9 mouse cellular contexts compared by ENCODE assay signal in the genomic region with DNA sequence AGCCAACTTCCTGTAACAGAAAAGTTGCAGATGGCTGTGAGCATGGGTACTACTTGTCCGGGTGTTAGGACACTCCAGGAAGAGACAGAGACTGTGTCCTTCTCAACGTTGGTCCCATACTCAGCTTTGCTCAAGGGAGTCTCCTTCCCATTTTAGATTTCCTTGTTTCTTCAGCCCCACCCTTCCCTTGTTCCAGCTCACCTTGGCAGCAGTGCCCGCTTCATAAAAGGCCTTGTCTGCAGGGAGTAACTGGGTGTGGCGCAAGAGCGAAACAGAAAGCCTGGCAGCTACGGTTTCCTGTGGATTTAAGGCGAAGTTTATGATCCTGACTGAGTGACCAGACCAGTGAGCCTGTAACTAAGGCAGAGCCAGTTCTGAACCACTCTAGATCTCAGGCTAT. TPM values are rescaled to one million over a fixed set of nuclear protein-coding genes. Genes with fewer than 3 reads are reported as not detected.
A peak's percentile ranks its signal among the peaks of the same experiment; 100 is the strongest.
DNase-seq lines count a peak whose midpoint lies in the region; ATAC-seq lines count a peak whose summit lies in the region.
"Had no signal": no experiment of that assay in that cellular context is flagged by ENCODE, and none has a peak within 500 bp of the region (broad histone marks: within the 10 kb centered on the region; RNA-seq: fewer than 3 reads in every experiment).

No protein-coding gene starts in this region.

- H3K27ac ChIP-seq in heart, embryonic 13.5 days (replicated peaks), result peak overlapping the region; percentile 56
- no peak overlapping the region for H3K27ac ChIP-seq in limb, embryonic 10.5 days

- peaks cover 92% of the 10 kb centered on the region for H3K36me3 ChIP-seq in heart, embryonic 13.5 days
- peaks cover 89% of the 10 kb centered on the region for H3K36me3 ChIP-seq in limb, embryonic 10.5 days

- H3K4me3 ChIP-seq in heart, embryonic 13.5 days, result no peak overlapping the region
- H3K4me3 ChIP-seq in limb, embryonic 10.5 days, result no peak overlapping the region
- H3K4me3 ChIP-seq: megakaryocyte, embryonic 14.5 days had no signal

- no peaks in the 10 kb centered on the region for H3K9me3 ChIP-seq in heart, embryonic 13.5 days
- no peaks in the 10 kb centered on the region for H3K9me3 ChIP-seq in limb, embryonic 10.5 days (replicated peaks)
- H3K9me3 ChIP-seq: megakaryocyte, embryonic 14.5 days had no signal

- ATAC-seq in heart, embryonic 13.5 days (ENCODE audit: extremely low read depth, insufficient number of reproducible peaks, low FRiP score, low TSS enrichment), result no peak

- peaks cover 42% of the 10 kb centered on the region for H3K4me1 ChIP-seq in heart, embryonic 13.5 days
- peaks cover 38% of the 10 kb centered on the region for H3K4me1 ChIP-seq in limb, embryonic 10.5 days

- H3K4me2 ChIP-seq in heart, embryonic 13.5 days, result no peak overlapping the region

- DNase-seq in urinary bladder, postnatal 25 days (ENCODE audit: low spot score), result peak; percentile 36
- DNase-seq in urinary bladder, adult 2 months (ENCODE audit: low spot score), result no peak
- peak; percentile 26 for DNase-seq in limb, embryonic 10.5 days (ENCODE audit: low spot score)
- DNase-seq in cerebellum, adult 9-10 months, result no peak
- DNase-seq in frontal cortex, postnatal 25 days (ENCODE audit: low spot score in 2 of 2), result no peak
- no peak for DNase-seq in embryo, embryonic 9.5 days (ENCODE audit: extremely low spot score)
- DNase-seq in cerebellum, postnatal 36 days, result no peak

- WGBS in heart, embryonic 13.5 days, result 69% methylated on average over 7 of the region's 7 CpGs
- 91% methylated on average over 7 of the region's 7 CpGs for WGBS in limb, embryonic 10.5 days

- peak overlapping the region; percentile 21; the same call in 1 of the 2 replicates for H3K9ac ChIP-seq in heart, embryonic 13.5 days

- no peaks in the 10 kb centered on the region for H3K27me3 ChIP-seq in heart, embryonic 13.5 days (replicated peaks)
- H3K27me3 ChIP-seq in limb, embryonic 10.5 days (ENCODE audit: low read depth, poor library complexity, severe bottlenecking), result no peaks in the 10 kb centered on the region
- H3K27me3 ChIP-seq: megakaryocyte, embryonic 14.5 days had no signal

RNA-seq across cellular contexts. Expression of a gene that starts 3.0 kb away (rescaled TPM):
- polyA plus RNA-seq in urinary bladder, adult 2 months (2012; rRNA removed), result 40.9 and 56.9 TPM in 2 replicates
- 6.0 and 7.4 TPM in 2 replicates for polyA plus RNA-seq in heart, embryonic 13.5 days (2015; fragmentation: Nextera tagmentation; extraction: Ambion mirVana)
- 18.3 and 26.7 TPM in 2 replicates for polyA plus RNA-seq in limb, embryonic 10.5 days (2016; fragmentation: Nextera tagmentation; extraction: Ambion mirVana)

RNA-seq across cellular contexts. Expression of a gene that starts 13.4 kb away (rescaled TPM):
- polyA plus RNA-seq in urinary bladder, adult 2 months (2012; rRNA removed), result 0.28 and 0.37 TPM in 2 replicates
- 0.68 TPM in 1 of 2 replicates, not detected in the other for polyA plus RNA-seq in heart, embryonic 13.5 days (2015; fragmentation: Nextera tagmentation; extraction: Ambion mirVana)
- 0.40 and 0.48 TPM in 2 replicates for polyA plus RNA-seq in limb, embryonic 10.5 days (2016; fragmentation: Nextera tagmentation; extraction: Ambion mirVana)

RNA-seq across cellular contexts. Expression of a gene that starts 13.8 kb away (rescaled TPM):
- polyA plus RNA-seq in urinary bladder, adult 2 months (2012; rRNA removed), result 114 and 127 TPM in 2 replicates
- polyA plus RNA-seq in heart, embryonic 13.5 days (2015; fragmentation: Nextera tagmentation; extraction: Ambion mirVana), result 124 and 132 TPM in 2 replicates
- polyA plus RNA-seq in limb, embryonic 10.5 days (2016; fragmentation: Nextera tagmentation; extraction: Ambion mirVana), result 118 and 133 TPM in 2 replicates

RNA-seq across cellular contexts. Expression of a gene that starts 34.0 kb away (rescaled TPM):
- 67.0 and 73.4 TPM in 2 replicates for polyA plus RNA-seq in urinary bladder, adult 2 months (2012; rRNA removed)
- polyA plus RNA-seq in heart, embryonic 13.5 days (2015; fragmentation: Nextera tagmentation; extraction: Ambion mirVana), result 101 and 107 TPM in 2 replicates
- 189 and 210 TPM in 2 replicates for polyA plus RNA-seq in limb, embryonic 10.5 days (2016; fragmentation: Nextera tagmentation; extraction: Ambion mirVana)

RNA-seq across cellular contexts. Expression of a gene that starts 36.5 kb away (rescaled TPM):
- polyA plus RNA-seq in urinary bladder, adult 2 months (2012; rRNA removed), result 36.1 and 39.8 TPM in 2 replicates
- 21.8 and 22.6 TPM in 2 replicates for polyA plus RNA-seq in heart, embryonic 13.5 days (2015; fragmentation: Nextera tagmentation; extraction: Ambion mirVana)
- 34.7 and 48.6 TPM in 2 replicates for polyA plus RNA-seq in limb, embryonic 10.5 days (2016; fragmentation: Nextera tagmentation; extraction: Ambion mirVana)

Comparison
In these comparisons a context has a peak if more than half of its experiments do, and no peak if none do; other contexts are left out.
1. DNase-seq: peak in urinary bladder, postnatal 25 days (single experiment) and limb, embryonic 10.5 days (single experiment); none in urinary bladder, adult 2 months (single experiment), cerebellum, adult 9-10 months (single experiment), frontal cortex, postnatal 25 days (0 of 2), embryo, embryonic 9.5 days (single experiment) and cerebellum, postnatal 36 days (0 of 2).